In genomic region chr4:105188801-105189200, GRCm38 (mm10) we compare ENCODE assay signal across 16 mouse cellular contexts. TPM values are rescaled to one million over a fixed set of nuclear protein-coding genes. Genes with fewer than 3 reads are reported as not detected.
DNase-seq lines count a peak whose midpoint lies in the region; ATAC-seq and TF ChIP-seq lines count a peak whose summit lies in the region.
"Had no signal": no experiment of that assay in that cellular context is flagged by ENCODE, and none has a peak within 500 bp of the region (broad histone marks: within the 10 kb centered on the region; RNA-seq: fewer than 3 reads in every experiment).

No protein-coding gene starts in this region.

- no peak overlapping the region for H3K9ac ChIP-seq in lung, embryonic 16.5 days (ENCODE audit: low read length)
- H3K9ac ChIP-seq in midbrain, embryonic 14.5 days (replicated peaks; ENCODE audit: low read length) = no peak overlapping the region
- H3K9ac ChIP-seq: forebrain, postnatal 0 days; limb, embryonic 15.5 days had no signal

- no peak overlapping the region for H3K4me2 ChIP-seq in lung, embryonic 16.5 days (ENCODE audit: low read depth, low read length)
- H3K4me2 ChIP-seq in midbrain, embryonic 14.5 days (ENCODE audit: low read length) = no peak overlapping the region
- H3K4me2 ChIP-seq: limb, embryonic 15.5 days had no signal

- peaks cover 46% of the 10 kb centered on the region for H3K4me1 ChIP-seq in lung, embryonic 16.5 days (replicated peaks; ENCODE audit: control insufficient read depth, insufficient read depth, low read length)
- peaks cover 30% of the 10 kb centered on the region for H3K4me1 ChIP-seq in small intestine, adult 2 months (ENCODE audit: control insufficient read depth, insufficient read depth, insufficient read length, low read length)
- H3K4me1 ChIP-seq in midbrain, embryonic 14.5 days (ENCODE audit: control insufficient read depth, insufficient read depth, low read length) = peaks cover 6% of the 10 kb centered on the region; the same call in 1 of the 2 replicates

- peak; percentile 36 for DNase-seq in kidney, adult 11 months
- DNase-seq in kidney, postnatal 25 days = no peak
- no peak for DNase-seq in lung, postnatal 36 days
- no peak for DNase-seq in neural tube, embryonic 10.5 days (ENCODE audit: extremely low spot score, low spot score)
- DNase-seq in midbrain, embryonic 14.5 days = no peak
- DNase-seq: adrenal gland, adult 2 months; cerebellum, postnatal 25 days; forebrain, postnatal 0 days; heart, adult 2 months; lung, postnatal 14 days; spleen, adult 18-20 months; thymus, postnatal 25 days had no signal

- no peaks in the 10 kb centered on the region for H3K9me3 ChIP-seq in lung, embryonic 16.5 days (ENCODE audit: control insufficient read depth, low read length)
- H3K9me3 ChIP-seq in midbrain, embryonic 14.5 days (ENCODE audit: control insufficient read depth, low read length) = no peaks in the 10 kb centered on the region
- H3K9me3 ChIP-seq: limb, embryonic 15.5 days had no signal

- no peaks in the 10 kb centered on the region for H3K36me3 ChIP-seq in lung, embryonic 16.5 days (ENCODE audit: control insufficient read depth, insufficient read depth, low read length)
- H3K36me3 ChIP-seq in small intestine, adult 2 months (ENCODE audit: control insufficient read depth, insufficient read depth, low read length) = no peaks in the 10 kb centered on the region; the same call in 1 of the 2 replicates
- no peaks in the 10 kb centered on the region for H3K36me3 ChIP-seq in midbrain, embryonic 14.5 days (ENCODE audit: control insufficient read depth, insufficient read depth, low read length)
- H3K36me3 ChIP-seq: limb, embryonic 15.5 days had no signal

- no peak for TF ChIP-seq CTCF in small intestine, adult 2 months (IDR thresholded peaks at IDR 0.05; ENCODE audit: extremely low read depth, insufficient read length, insufficient replicate concordance, low read depth, low read length)

- no peaks in the 10 kb centered on the region for H3K27me3 ChIP-seq in lung, embryonic 16.5 days (ENCODE audit: control insufficient read depth, insufficient read depth, low read depth, low read length)
- H3K27me3 ChIP-seq in small intestine, adult 2 months (ENCODE audit: control insufficient read depth, insufficient read depth, low read length) = no peaks in the 10 kb centered on the region
- no peaks in the 10 kb centered on the region for H3K27me3 ChIP-seq in midbrain, embryonic 14.5 days (ENCODE audit: control insufficient read depth, insufficient read depth, low read length)
- H3K27me3 ChIP-seq: limb, embryonic 15.5 days had no signal

- H3K4me3 ChIP-seq in lung, embryonic 16.5 days (ENCODE audit: low read length) = no peak overlapping the region
- H3K4me3 ChIP-seq in small intestine, adult 2 months (ENCODE audit: low read depth, low read length) = no peak overlapping the region
- H3K4me3 ChIP-seq in midbrain, embryonic 14.5 days (replicated peaks; ENCODE audit: low read depth, low read length) = no peak overlapping the region
- H3K4me3 ChIP-seq: heart, adult 2 months; limb, embryonic 15.5 days had no signal

- WGBS in lung, embryonic 16.5 days = 52% methylated on average over 7 of the region's 7 CpGs
- 12% methylated on average over 7 of the region's 7 CpGs for WGBS in small intestine, adult 2 months
- 84% methylated on average over 7 of the region's 7 CpGs for WGBS in midbrain, embryonic 14.5 days

- ATAC-seq in lung, embryonic 16.5 days (ENCODE audit: low read depth) = no peak
- no peak for ATAC-seq in midbrain, embryonic 14.5 days (ENCODE audit: low FRiP score, low TSS enrichment)
- ATAC-seq: forebrain, postnatal 0 days; inflammation-experienced regulatory T-cells, adult 6 months had no signal

- no peak for TF ChIP-seq POLR2A in small intestine, adult 2 months (IDR thresholded peaks at IDR 0.05; ENCODE audit: low read depth, low read length)

- peak overlapping the region; percentile 12; the same call in 1 of the 2 replicates for H3K27ac ChIP-seq in lung, embryonic 16.5 days (ENCODE audit: low read length)
- peak overlapping the region; percentile 11 for H3K27ac ChIP-seq in small intestine, adult 2 months (ENCODE audit: insufficient read depth, low read depth, low read length)
- H3K27ac ChIP-seq in midbrain, embryonic 14.5 days (replicated peaks; ENCODE audit: low read depth, low read length) = no peak overlapping the region
- H3K27ac ChIP-seq: heart, adult 2 months; limb, embryonic 15.5 days had no signal

RNA-seq across cellular contexts. Expression of gene Plpp3, which starts 31.7 kb away (rescaled TPM):
- polyA plus RNA-seq in lung, embryonic 16.5 days (2015; fragmentation: Nextera tagmentation; extraction: Ambion mirVana) = 92.1 and 94.2 TPM in 2 replicates
- polyA plus RNA-seq in small intestine, adult 2 months (2012; rRNA removed) = 29.8 and 48.5 TPM in 2 replicates
- polyA plus RNA-seq in midbrain, embryonic 14.5 days (2014; fragmentation: Nextera tagmentation; extraction: Ambion mirVana) = 51.7 and 62.4 TPM in 2 replicates
